Mouse (Mus musculus) C2C12 (cell line): ENCODE results near the gene Osbpl5.
"Not testable (repeated sequence)": the region's sequence is repeated elsewhere in the genome, so short reads cannot be mapped to it uniquely, and the experiment has no call there.

ENCODE experiments used
- CTCF ChIP-seq: IDR thresholded peaks from one replicate; pipeline ENCODE4 v1.5.1; 2011; ENCODE audit not compliant: control insufficient read depth, insufficient read depth, insufficient read length
- MAX ChIP-seq: IDR thresholded peaks from one replicate; pipeline ENCODE4 v1.6.1; 2011; ENCODE audit warnings: mild to moderate bottlenecking, control low read depth
- USF1 ChIP-seq: IDR thresholded peaks from one replicate; pipeline ENCODE4 v1.6.1; 2011; ENCODE audit warnings: low read depth, mild to moderate bottlenecking, control low read depth, moderate library complexity

- not testable (repeated sequence) for TF ChIP-seq CTCF, USF1, MAX
Observed at GRCm38 (mm10) chr7:143649769-143650346, 106.9 kb downstream of the Osbpl5 start.
